Mouse (Mus musculus) stomach, postnatal 0 days (tissue): Measurements from ENCODE around the gene Wfdc1.

Source experiments
- CTCF ChIP-seq: IDR thresholded peaks from 2 replicates; pipeline ENCODE4 v1.5.1; 2016; ENCODE audit warnings: antibody characterized with exemption, low read depth, mild to moderate bottlenecking, moderate library complexity
- EP300 ChIP-seq: optimal IDR thresholded peaks from 2 replicates; pipeline ENCODE3; 2016; ENCODE audit warnings: antibody characterized with exemption

GRCm38 (mm10) chr8:119736348-119736917, 70.3 kb downstream of the Wfdc1 start:
- TF ChIP-seq CTCF (no peak), EP300 (no peak)
